Mouse (Mus musculus): ENCODE results near the gene Cox10. TPM values are rescaled to one million over a fixed set of nuclear protein-coding genes. Genes with fewer than 3 reads are reported as not detected.

The Cox10 gene
- total RNA-seq, 4 experiments from 2014 or later: 60.5 to 68.8 (median 65.5) TPM

GRCm38 (mm10) chr11:63957207-63957606, 122.1 kb downstream of the Cox10 start:
- DNase-seq (ENCODE audit: low spot score): peak; percentile 17

- DNase-seq (ENCODE audit: low spot score): no peak
Observed at GRCm38 (mm10) chr11:63956748-63957147, 122.5 kb downstream of the Cox10 start.

- DNase-seq (ENCODE audit: low spot score): no peak
Observed at GRCm38 (mm10) chr11:63953887-63954286, 125.4 kb downstream of the Cox10 start.

- DNase-seq (ENCODE audit: low spot score): no peak
Observed at GRCm38 (mm10) chr11:63952743-63953191, 126.5 kb downstream of the Cox10 start.

GRCm38 (mm10) chr11:63951831-63952631, 127.2 kb downstream of the Cox10 start:
- peak; percentile 48 for DNase-seq (ENCODE audit: low spot score)

- DNase-seq (ENCODE audit: low spot score): no peak
Observed at GRCm38 (mm10) chr11:63948371-63948770, 130.9 kb downstream of the Cox10 start.

- peak; percentile 45 for DNase-seq (ENCODE audit: low spot score)
Observed at GRCm38 (mm10) chr11:63947024-63947423, 132.2 kb downstream of the Cox10 start.

- DNase-seq (ENCODE audit: low spot score): no peak
Observed at GRCm38 (mm10) chr11:63943947-63944346, 135.3 kb downstream of the Cox10 start.

GRCm38 (mm10) chr11:63943268-63943890, 135.9 kb downstream of the Cox10 start:
- DNase-seq (ENCODE audit: low spot score): no peak

- DNase-seq (ENCODE audit: low spot score): no peak
Observed at GRCm38 (mm10) chr11:63942177-63942576, 137.1 kb downstream of the Cox10 start.

GRCm38 (mm10) chr11:63936641-63937040, 142.6 kb downstream of the Cox10 start:
- no peak for DNase-seq (ENCODE audit: low spot score)

- DNase-seq (ENCODE audit: low spot score): no peak
Observed at GRCm38 (mm10) chr11:63926901-63927300, 152.4 kb downstream of the Cox10 start.

GRCm38 (mm10) chr11:63925161-63925582, 154.1 kb downstream of the Cox10 start:
- DNase-seq (ENCODE audit: low spot score): peak; percentile 77

GRCm38 (mm10) chr11:63924286-63924930, 154.9 kb downstream of the Cox10 start:
- no peak for DNase-seq (ENCODE audit: low spot score)

GRCm38 (mm10) chr11:63923386-63923785, 155.9 kb downstream of the Cox10 start:
- DNase-seq (ENCODE audit: low spot score): no peak

GRCm38 (mm10) chr11:63922091-63922621, 157.1 kb downstream of the Cox10 start, which contains the start of gene Hs3st3b1:
Hs3st3b1 (minus strand) TSS chr11:63922290.
- peak; percentile 92 for DNase-seq (ENCODE audit: low spot score)

- DNase-seq (ENCODE audit: low spot score): no peak
Observed at GRCm38 (mm10) chr11:63921044-63921951, 158.0 kb downstream of the Cox10 start.

GRCm38 (mm10) chr11:63920531-63920930, 158.7 kb downstream of the Cox10 start:
- DNase-seq (ENCODE audit: low spot score): peak; percentile 48

- DNase-seq (ENCODE audit: low spot score): no peak
Observed at GRCm38 (mm10) chr11:63919211-63920098, 159.8 kb downstream of the Cox10 start.

All from heart, adult 8-10 months (tissue).